28 mouse cellular contexts compared by ENCODE assay signal in genomic region chr1:88567198-88567597, GRCm38 (mm10). TPM values are rescaled to one million over a fixed set of nuclear protein-coding genes. Genes with fewer than 3 reads are reported as not detected.
DNase-seq lines count a peak whose midpoint lies in the region; ATAC-seq and TF ChIP-seq lines count a peak whose summit lies in the region.
"Had no signal": no experiment of that assay in that cellular context is flagged by ENCODE, and none has a peak within 500 bp of the region (broad histone marks: within the 10 kb centered on the region; RNA-seq: fewer than 3 reads in every experiment).

No protein-coding gene starts in this region.

- no peaks in the 10 kb centered on the region for H3K9me3 ChIP-seq in lung, postnatal 0 days (ENCODE audit: low read length)
- H3K9me3 ChIP-seq: hindbrain, embryonic 15.5 days; intestine, embryonic 15.5 days; lung, embryonic 15.5 days; midbrain, embryonic 12.5 days had no signal

- no peak for TF ChIP-seq CTCF in lung, postnatal 0 days (IDR thresholded peaks at IDR 0.05)

- no peak overlapping the region for H3K4me2 ChIP-seq in lung, postnatal 0 days (replicated peaks; ENCODE audit: low read depth, low read length)
- H3K4me2 ChIP-seq: forebrain, embryonic 13.5 days; heart, embryonic 11.5 days; hindbrain, embryonic 15.5 days; intestine, embryonic 15.5 days; lung, embryonic 15.5 days; midbrain, embryonic 12.5 days had no signal

- ATAC-seq in lung, postnatal 0 days = no peak
- peak; percentile 85 for ATAC-seq in megakaryocyte progenitor cell, adult 5-6 weeks (replicated peaks; ENCODE audit: poor library complexity)
- ATAC-seq: forebrain, embryonic 13.5 days; intestine, embryonic 15.5 days had no signal

- no peak for TF ChIP-seq EP300 in lung, postnatal 0 days (IDR thresholded peaks at IDR 0.05)

- H3K9ac ChIP-seq in lung, postnatal 0 days (replicated peaks; ENCODE audit: low read depth) = no peak overlapping the region
- H3K9ac ChIP-seq: forebrain, embryonic 13.5 days; hindbrain, embryonic 15.5 days; intestine, embryonic 15.5 days; lung, embryonic 15.5 days; midbrain, embryonic 12.5 days had no signal

- no peak overlapping the region for H3K27ac ChIP-seq in lung, postnatal 0 days (ENCODE audit: low read length)
- H3K27ac ChIP-seq: forebrain, embryonic 13.5 days; hindbrain, embryonic 15.5 days; intestine, embryonic 15.5 days; lung, embryonic 15.5 days had no signal

- WGBS in lung, postnatal 0 days = 70% methylated on average over 1 of the region's 1 CpGs

- H3K4me3 ChIP-seq in lung, postnatal 0 days (ENCODE audit: low read depth, low read length) = no peak overlapping the region
- H3K4me3 ChIP-seq: forebrain, embryonic 13.5 days; hindbrain, embryonic 15.5 days; intestine, embryonic 15.5 days; lung, embryonic 15.5 days; midbrain, embryonic 12.5 days had no signal

- no peaks in the 10 kb centered on the region for H3K4me1 ChIP-seq in lung, postnatal 0 days (ENCODE audit: insufficient read depth, low read depth, low read length)
- H3K4me1 ChIP-seq: hindbrain, embryonic 15.5 days; intestine, embryonic 15.5 days had no signal

- no peaks in the 10 kb centered on the region for H3K36me3 ChIP-seq in lung, postnatal 0 days (ENCODE audit: insufficient read depth, low read length)
- H3K36me3 ChIP-seq: hindbrain, embryonic 15.5 days; intestine, embryonic 15.5 days; lung, embryonic 15.5 days; midbrain, embryonic 12.5 days had no signal

- no peaks in the 10 kb centered on the region for H3K27me3 ChIP-seq in lung, postnatal 0 days (replicated peaks; ENCODE audit: insufficient read depth, low read length)
- H3K27me3 ChIP-seq: forebrain, embryonic 13.5 days; hindbrain, embryonic 15.5 days; intestine, embryonic 15.5 days; lung, embryonic 15.5 days; midbrain, embryonic 12.5 days had no signal

- DNase-seq in lung, postnatal 0 days (ENCODE audit: low spot score) = peak; percentile 41
- no peak for DNase-seq in lung, adult 18-20 months
- DNase-seq in brain, adult 2 months (ENCODE audit: low read depth, low spot score) = peak; percentile 31
- no peak for DNase-seq in embryo, embryonic 10 days (ENCODE audit: low spot score)
- no peak for DNase-seq in right cerebral cortex, postnatal 36 days (ENCODE audit: low spot score in 2 of 2)
- no peak for DNase-seq in frontal cortex, postnatal 36 days (ENCODE audit: low spot score in 2 of 2)
- DNase-seq: adrenal gland, postnatal 25 days; cerebellum, adult 11-12 months; cerebellum, postnatal 14 days; heart, adult 11 months; kidney, postnatal 25 days; right cerebral cortex, postnatal 14 days; thymus, postnatal 4 days had no signal

RNA-seq across cellular contexts. Expression of gene Glrp1, which starts 57.3 kb away (rescaled TPM):
- 0.06 TPM in 1 of 2 replicates, not detected in the other for polyA plus RNA-seq in lung, postnatal 0 days (2015; fragmentation: Nextera tagmentation; extraction: Ambion mirVana)
- 1.8 and 3.0 TPM in 2 replicates for total RNA-seq in megakaryocyte progenitor cell, adult 5-6 weeks (2015)
- 1.3 TPM in 2 replicates for total RNA-seq in megakaryocyte progenitor cell, adult 5-6 weeks (2017)
- total RNA-seq: adrenal gland, postnatal 25 days; gastrocnemius, adult 8-10 months; left cerebral cortex, adult 18-20 months; left cerebral cortex, postnatal 25 days had no signal
- polyA plus RNA-seq: embryonic facial prominence, embryonic 14.5 days; forebrain, embryonic 13.5 days; hindbrain, embryonic 15.5 days; intestine, embryonic 15.5 days; limb, embryonic 14.5 days; midbrain, embryonic 12.5 days; neural tube, embryonic 11.5 days; spleen, adult 2 months; stomach, embryonic 14.5 days had no signal

Comparison
In these comparisons a context has a peak if more than half of its experiments do, and no peak if none do; other contexts are left out.
1. DNase-seq: peak in lung, postnatal 0 days (single experiment) and brain, adult 2 months (single experiment); none in lung, adult 18-20 months (0 of 2), embryo, embryonic 10 days (single experiment), right cerebral cortex, postnatal 36 days (0 of 2) and frontal cortex, postnatal 36 days (0 of 2).